Mouse (Mus musculus): ENCODE measurements around the gene Spice1. TPM values are rescaled to one million over a fixed set of nuclear protein-coding genes. Genes with fewer than 3 reads are reported as not detected.

The Spice1 gene
- polyA plus RNA-seq, 1 experiment from 2014 or later, result 12.7 TPM

DNA sequence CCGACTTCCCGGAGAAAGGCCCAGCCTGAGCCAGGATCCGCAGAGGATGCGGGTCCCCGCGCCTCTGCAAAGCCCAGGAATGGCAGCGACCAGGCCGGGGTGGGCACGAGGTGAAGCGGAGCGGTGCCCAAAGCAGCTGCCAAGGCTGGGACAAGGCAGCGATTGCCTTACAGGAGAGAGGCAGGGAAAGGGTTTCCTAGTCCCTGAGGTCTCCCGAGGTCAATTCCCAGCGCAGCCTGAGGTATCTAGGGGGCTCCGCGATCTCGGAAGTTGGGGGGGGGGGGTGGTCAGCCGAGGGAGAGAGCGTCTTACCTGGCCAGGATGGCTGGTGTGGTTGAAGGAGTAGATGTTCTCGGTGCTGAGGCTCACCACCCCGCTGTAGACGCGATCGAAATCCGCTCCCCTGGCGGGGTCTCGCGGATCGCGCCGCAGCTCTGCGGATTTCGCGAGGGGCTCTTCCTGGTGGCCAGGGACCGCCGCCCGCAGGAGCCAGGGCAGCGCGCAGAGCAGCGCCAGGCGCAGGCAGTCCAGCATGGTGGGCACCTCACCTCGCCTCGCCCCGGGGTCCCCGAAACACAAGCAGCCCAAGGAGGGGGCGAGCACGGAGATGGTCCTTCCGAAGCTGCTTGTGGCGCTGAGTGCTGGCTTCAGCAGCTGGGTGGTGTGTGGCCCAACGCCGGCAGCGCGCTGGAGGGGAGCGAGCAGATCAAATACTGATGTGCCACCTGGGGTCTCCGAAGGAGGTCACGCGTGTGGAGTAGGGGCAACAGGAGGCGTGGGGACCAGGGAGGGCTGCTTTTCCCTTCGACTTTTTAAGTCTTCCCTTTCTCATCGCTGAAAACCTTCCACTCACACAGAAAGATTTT is 14.7 kb upstream of the Spice1 start:
- peak; percentile 83 for ATAC-seq (ENCODE audit: low read depth)
- no peak overlapping the region for H3K27ac ChIP-seq (replicated peaks)
- WGBS, result under 1% methylated on average over 60 of the region's 60 CpGs

DNA sequence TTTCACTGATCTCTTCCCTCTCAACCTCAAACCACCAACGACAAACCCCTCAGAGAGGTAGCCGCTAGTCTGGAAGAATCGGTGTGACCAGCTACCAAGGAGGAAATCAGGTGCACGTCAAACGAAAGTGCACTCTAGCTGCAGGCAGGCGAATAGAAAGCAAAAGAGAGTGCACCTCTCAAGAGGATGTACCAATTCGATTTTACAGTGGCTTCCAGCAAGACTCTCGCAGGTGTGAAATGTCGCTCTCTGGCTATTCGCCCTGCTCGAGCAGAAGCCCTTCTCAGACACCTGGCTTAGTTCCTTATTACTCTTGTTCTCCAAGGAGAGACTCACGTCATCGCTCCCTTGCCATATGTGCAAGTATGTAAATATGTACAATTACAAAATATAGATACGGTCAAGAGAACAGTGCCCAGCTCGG is 14.0 kb upstream of the Spice1 start, which contains the start of gene Sidt1:
Gene Sidt1 (minus strand): TSS at position 336 of the 424 bp plus-strand sequence.
- WGBS, result 4% methylated on average over 15 of the region's 15 CpGs
- no peak for ATAC-seq (ENCODE audit: low read depth)
- Histone ChIP-seq H3K4me2 (peak within 1 kb of the TSS; percentile 99), H3K4me1 (replicated peaks) (peaks cover 7% of the 10 kb centered on the region), H3K27me3 (peaks cover 27% of the 10 kb centered on the region), H3K9me3 (no peaks in the 10 kb centered on the region), H3K4me3 (peak within 1 kb of the TSS; percentile 69), H3K36me3 (no peaks in the 10 kb centered on the region), H3K27ac (replicated peaks) (no peak within 1 kb of the TSS), H3K9ac (peak within 1 kb of the TSS; percentile 83)

More for the DNA sequence above, 14.7 kb upstream of the Spice1 start:
- Histone ChIP-seq H3K27me3 (peaks cover 27% of the 10 kb centered on the region), H3K9ac (peak overlapping the region; percentile 83), H3K4me3 (peak overlapping the region; percentile 69), H3K9me3 (no peaks in the 10 kb centered on the region), H3K36me3 (no peaks in the 10 kb centered on the region), H3K4me1 (replicated peaks) (peaks cover 7% of the 10 kb centered on the region), H3K4me2 (peak overlapping the region; percentile 99)

DNA sequence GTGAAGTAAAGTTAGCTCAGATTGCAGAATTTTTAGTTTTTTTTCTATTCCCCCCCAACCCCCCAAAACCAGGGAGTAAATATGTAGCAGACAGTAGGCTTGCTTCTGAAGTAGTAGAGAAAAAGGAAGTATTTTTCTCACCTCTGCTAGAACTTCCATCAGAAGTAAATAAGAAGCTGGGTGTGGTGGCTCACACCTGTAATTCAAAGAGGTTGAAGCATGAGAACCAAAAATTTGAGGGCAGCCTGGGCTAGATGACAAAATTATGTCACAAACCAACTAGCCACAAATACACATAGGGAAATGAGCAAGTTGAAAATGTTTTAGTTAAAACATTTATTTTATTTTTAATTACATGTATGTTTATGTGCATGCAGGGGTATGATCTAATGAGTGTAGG is 9.4 kb upstream of the Spice1 start:
- no peak for ATAC-seq (ENCODE audit: low read depth)
- Histone ChIP-seq H3K9me3 (no peaks in the 10 kb centered on the region), H3K4me2 (no peak overlapping the region), H3K9ac (no peak overlapping the region), H3K4me1 (replicated peaks) (peaks cover 6% of the 10 kb centered on the region), H3K27me3 (peaks cover 18% of the 10 kb centered on the region), H3K4me3 (no peak overlapping the region), H3K36me3 (no peaks in the 10 kb centered on the region), H3K27ac (replicated peaks) (no peak overlapping the region)

DNA sequence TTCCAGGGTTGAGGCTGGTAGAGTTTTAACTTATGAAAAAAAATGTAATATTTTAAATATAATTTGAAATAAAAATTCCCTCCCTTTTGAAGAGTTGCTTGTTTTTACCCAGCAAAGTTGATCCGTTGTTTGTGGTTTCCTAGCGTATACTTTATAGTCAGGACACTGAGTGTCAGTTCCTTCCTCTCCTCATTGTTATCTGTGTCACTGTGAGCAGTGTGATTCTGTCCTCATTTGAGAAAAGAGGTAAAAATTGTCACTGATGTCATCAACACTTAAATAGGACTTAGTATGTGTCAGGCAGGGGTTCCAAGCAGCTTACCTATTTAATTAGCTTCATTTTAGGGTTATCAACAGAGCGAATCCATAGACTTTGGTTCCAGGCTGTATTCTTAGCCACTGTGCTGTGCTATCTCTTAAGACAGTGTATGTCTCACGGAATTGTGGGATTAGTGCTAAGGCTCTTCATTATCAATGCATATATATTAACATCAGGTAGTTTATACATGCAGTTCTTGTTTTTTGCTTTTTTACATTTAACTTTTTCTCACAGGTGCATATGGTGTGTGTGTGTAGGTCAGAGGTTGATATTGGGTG is 3.0 kb downstream of the Spice1 start:
- Histone ChIP-seq H3K9me3 (no peaks in the 10 kb centered on the region), H3K9ac (no peak overlapping the region), H3K4me1 (replicated peaks) (peaks cover 16% of the 10 kb centered on the region), H3K4me2 (no peak overlapping the region), H3K27me3 (no peaks in the 10 kb centered on the region), H3K4me3 (no peak overlapping the region), H3K36me3 (no peaks in the 10 kb centered on the region), H3K27ac (replicated peaks) (no peak overlapping the region)
- WGBS, result 88% methylated on average over 4 of the region's 4 CpGs
- no peak for ATAC-seq (ENCODE audit: low read depth)

DNA sequence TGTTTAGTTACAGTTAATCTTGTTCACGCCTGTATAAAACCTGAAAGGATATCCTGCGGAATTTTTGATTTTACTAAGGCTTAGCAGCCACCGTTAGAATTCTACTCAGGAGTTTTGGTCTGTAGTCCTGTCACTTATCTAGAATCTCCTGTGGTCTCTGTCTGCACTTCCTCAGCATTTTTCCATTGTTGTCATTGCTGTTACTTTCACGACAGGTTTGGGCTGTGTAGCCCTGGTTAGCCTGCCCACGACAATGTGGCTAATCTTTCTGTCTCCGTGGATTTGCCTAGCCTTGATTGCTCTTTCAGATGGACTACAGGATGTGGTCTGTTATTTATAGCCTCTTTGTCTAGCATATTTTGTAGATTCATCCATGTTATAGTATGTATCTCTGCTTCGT is 9.4 kb downstream of the Spice1 start:
- Histone ChIP-seq H3K4me1 (replicated peaks) (no peaks in the 10 kb centered on the region), H3K4me2 (no peak overlapping the region), H3K9me3 (no peaks in the 10 kb centered on the region), H3K9ac (no peak overlapping the region), H3K27me3 (no peaks in the 10 kb centered on the region), H3K36me3 (0 out of 2 replicates have a peak, but pooled peaks cover 6% of the 10 kb centered on the region), H3K27ac (replicated peaks) (no peak overlapping the region), H3K4me3 (no peak overlapping the region)
- 82% methylated on average over 7 of the region's 7 CpGs for WGBS
- ATAC-seq (ENCODE audit: low read depth), result no peak

DNA sequence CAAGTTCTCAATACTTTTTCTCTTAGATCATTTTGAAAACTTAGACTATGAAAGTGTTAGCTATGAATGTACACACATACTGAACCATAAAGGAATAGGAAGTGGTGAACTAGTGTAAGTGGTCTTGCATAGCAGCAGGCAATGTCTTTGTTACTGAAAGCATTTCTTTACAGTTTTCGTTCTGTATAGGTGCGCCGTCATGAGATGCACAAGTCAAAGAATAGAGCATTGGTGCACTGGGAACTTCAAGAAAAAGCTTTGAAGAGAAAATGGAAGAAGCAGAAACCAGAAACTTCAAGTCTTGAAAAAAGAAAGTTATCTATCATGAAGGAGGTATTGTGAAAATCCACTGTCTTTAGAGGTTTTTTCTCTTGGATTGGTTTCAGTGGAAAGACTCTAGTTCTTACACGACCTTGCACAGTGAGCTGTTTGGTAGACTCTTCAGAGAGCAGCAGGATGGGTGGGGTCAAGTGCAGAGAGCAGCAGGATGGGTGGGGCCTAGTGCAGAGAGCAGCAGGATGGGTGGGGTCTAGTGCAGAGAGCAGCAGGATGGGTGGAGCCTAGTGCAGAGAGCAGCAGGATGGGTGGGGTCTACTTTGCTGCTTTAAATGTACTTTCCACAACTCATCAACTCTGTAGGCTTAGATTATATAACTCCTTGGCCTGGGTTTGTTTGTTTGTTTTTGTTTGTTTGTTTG is 10.8 kb downstream of the Spice1 start:
- 79% methylated on average over 4 of the region's 4 CpGs for WGBS
- no peak overlapping the region for H3K4me3 ChIP-seq
- no peak overlapping the region for H3K4me2 ChIP-seq
- no peak overlapping the region for H3K9ac ChIP-seq
- no peaks in the 10 kb centered on the region for H3K9me3 ChIP-seq
- no peaks in the 10 kb centered on the region for H3K4me1 ChIP-seq (replicated peaks)
- H3K27me3 ChIP-seq, result no peaks in the 10 kb centered on the region
- no peak overlapping the region for H3K27ac ChIP-seq (replicated peaks)
- ATAC-seq (ENCODE audit: low read depth), result no peak
- H3K36me3 ChIP-seq, result 0 out of 2 replicates have a peak, but pooled peaks cover 16% of the 10 kb centered on the region

DNA sequence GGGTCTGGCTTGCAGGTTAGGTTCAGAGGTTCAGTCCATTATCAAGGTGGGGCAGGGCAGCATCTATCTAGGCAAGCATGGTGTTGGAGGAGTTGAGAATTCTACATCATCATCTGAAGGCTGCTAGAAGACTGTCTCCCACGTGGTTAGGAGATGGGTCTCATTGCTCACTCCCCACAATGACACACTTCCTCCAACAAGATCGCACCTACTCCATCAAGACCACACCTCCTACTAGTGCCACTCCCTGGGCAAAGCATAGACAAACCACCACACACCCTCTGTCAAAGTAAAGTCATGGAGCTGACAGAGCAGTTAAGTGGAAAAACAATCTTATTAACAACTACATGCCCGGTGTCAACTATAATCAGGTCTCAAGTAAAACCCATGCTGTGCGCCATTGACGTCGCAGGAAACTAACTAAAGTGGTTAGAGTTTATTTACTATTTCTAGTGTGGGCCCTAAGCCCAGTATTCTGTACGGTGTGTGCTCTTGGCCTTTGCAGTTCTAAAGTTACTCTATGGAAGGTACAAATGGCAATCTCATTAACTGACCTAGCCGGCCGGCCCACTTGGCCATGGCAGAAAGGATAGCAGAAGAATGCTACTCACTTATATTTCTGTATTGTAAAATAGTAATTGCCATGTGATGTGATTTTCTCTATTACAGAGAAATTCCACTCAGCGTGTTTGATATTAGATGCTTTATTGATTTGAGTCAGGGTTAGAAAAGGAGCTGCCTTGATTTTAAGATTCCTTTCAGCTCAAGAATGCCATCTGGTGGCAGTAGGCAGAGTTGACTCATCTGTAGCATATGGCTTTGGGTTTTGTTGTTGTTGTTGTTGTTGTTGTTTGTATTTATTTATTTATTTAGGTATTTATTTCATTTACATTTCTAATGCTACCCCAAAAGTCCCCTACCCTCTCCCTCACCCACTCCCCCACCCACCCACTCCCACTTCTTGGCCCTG is 15.3 kb downstream of the Spice1 start:
- no peaks in the 10 kb centered on the region for H3K27me3 ChIP-seq
- ATAC-seq (ENCODE audit: low read depth), result no peak
- no peaks in the 10 kb centered on the region for H3K4me1 ChIP-seq (replicated peaks)

DNA sequence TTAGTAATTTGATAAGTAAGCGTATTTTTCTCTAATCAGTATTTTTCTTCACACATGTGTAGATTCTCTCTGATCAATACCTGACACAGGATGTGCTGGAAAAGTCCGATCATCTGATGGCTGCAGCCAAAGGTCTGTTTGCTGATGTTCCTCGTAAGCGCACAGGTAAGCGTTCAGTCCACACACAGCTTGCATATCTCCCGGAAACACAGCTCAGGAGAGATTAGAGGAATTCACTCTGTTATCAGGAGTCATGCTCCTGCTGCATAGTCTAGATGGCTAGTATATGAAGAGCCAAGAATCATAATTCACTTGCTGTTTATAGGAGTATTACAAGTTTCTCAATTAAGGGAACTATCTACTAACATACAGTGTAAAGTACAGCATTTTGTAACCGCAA is 18.6 kb downstream of the Spice1 start:
- Histone ChIP-seq H3K9ac (no peak overlapping the region), H3K4me3 (no peak overlapping the region), H3K27ac (replicated peaks) (no peak overlapping the region), H3K36me3 (peaks cover 29% of the 10 kb centered on the region), H3K9me3 (no peaks in the 10 kb centered on the region), H3K4me2 (no peak overlapping the region), H3K4me1 (replicated peaks) (no peaks in the 10 kb centered on the region), H3K27me3 (no peaks in the 10 kb centered on the region)
- no peak for ATAC-seq (ENCODE audit: low read depth)
- 96% methylated on average over 7 of the region's 7 CpGs for WGBS

More for the DNA sequence above, 15.3 kb downstream of the Spice1 start:
- H3K9me3 ChIP-seq, result no peaks in the 10 kb centered on the region
- no peak overlapping the region for H3K27ac ChIP-seq (replicated peaks)
- H3K36me3 ChIP-seq, result peaks cover 29% of the 10 kb centered on the region; the same call in 1 of the 2 replicates
- H3K4me2 ChIP-seq, result no peak overlapping the region
- WGBS, result 89% methylated on average over 10 of the region's 10 CpGs
- no peak overlapping the region for H3K9ac ChIP-seq
- no peak overlapping the region for H3K4me3 ChIP-seq

DNA sequence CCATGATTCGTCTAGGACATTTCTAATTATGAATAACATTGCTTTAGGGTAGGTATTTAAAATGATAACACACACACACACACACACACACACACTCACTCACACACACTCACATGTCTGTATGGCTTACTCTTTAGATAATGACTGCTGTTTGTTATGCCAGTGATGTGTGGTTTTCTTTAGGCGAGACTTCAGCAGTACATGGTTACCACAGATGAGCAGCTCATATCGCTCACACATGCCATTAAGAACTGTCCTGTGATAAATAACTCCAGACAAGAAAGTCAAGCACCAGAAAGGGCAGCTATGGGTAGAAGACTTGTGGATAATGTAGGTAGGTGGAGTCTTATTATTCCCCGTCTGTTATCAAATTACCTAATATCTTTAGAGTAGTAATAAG is 28.5 kb downstream of the Spice1 start:
- ATAC-seq (ENCODE audit: low read depth), result no peak
- 92% methylated on average over 4 of the region's 4 CpGs for WGBS
- Histone ChIP-seq H3K27ac (replicated peaks) (no peak overlapping the region), H3K36me3 (peaks cover 33% of the 10 kb centered on the region), H3K27me3 (no peaks in the 10 kb centered on the region), H3K4me3 (no peak overlapping the region), H3K4me1 (replicated peaks) (no peaks in the 10 kb centered on the region), H3K4me2 (no peak overlapping the region), H3K9me3 (no peaks in the 10 kb centered on the region), H3K9ac (no peak overlapping the region)

DNA sequence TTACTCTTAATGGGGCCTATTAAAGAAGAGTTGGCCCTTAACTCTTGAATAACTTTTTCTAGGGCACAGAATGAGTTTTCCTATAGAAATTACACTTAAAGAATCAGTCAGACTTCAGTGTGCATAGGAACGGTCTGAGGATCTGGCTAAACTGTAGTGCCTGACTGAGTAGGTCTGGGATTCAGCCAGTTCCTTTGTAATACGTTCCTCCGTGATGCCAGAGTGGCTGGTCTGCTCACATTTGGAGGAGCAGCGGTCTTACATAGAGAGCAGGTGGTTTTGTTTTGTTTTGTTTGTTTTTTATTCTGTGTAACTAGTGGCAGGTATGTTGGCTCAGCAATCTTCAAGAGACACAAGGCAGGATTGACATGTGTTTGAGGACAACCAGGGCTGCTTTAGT is 33.1 kb downstream of the Spice1 start:
- Histone ChIP-seq H3K27ac (replicated peaks) (no peak overlapping the region), H3K36me3 (peaks cover 20% of the 10 kb centered on the region; the same call in 1 of the 2 replicates), H3K4me2 (no peak overlapping the region), H3K4me3 (no peak overlapping the region), H3K9me3 (no peaks in the 10 kb centered on the region), H3K4me1 (replicated peaks) (peaks cover 5% of the 10 kb centered on the region), H3K27me3 (no peaks in the 10 kb centered on the region), H3K9ac (no peak overlapping the region)
- WGBS, result 68% methylated on average over 4 of the region's 4 CpGs
- ATAC-seq (ENCODE audit: low read depth), result no peak

DNA sequence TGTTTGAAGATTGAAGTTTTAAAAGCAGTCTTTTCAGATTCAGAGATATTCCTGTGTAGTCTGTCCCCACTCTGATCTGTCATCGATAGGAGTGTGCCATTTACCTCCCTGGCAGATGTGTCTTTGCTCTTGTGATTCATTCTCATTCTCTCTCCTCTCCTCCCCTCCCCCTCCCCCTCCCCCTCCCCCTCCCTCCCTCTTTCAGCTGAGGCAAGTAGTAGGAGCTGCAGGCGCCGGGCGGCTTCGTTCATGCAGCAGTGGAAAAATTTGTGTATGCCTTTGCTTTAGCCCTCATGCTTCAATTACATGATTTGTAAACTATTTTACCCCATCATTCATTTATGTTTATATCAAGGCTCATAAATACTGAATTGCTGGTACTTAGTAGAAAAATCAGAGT is 34.7 kb downstream of the Spice1 start:
- H3K4me2 ChIP-seq, result no peak overlapping the region
- no peaks in the 10 kb centered on the region for H3K27me3 ChIP-seq
- H3K36me3 ChIP-seq, result peaks cover 20% of the 10 kb centered on the region; the same call in 1 of the 2 replicates
- ATAC-seq (ENCODE audit: low read depth), result peak; percentile 41; the same call in 1 of the 2 replicates
- H3K27ac ChIP-seq (replicated peaks), result no peak overlapping the region
- no peak overlapping the region for H3K9ac ChIP-seq
- 14% methylated on average over 5 of the region's 5 CpGs for WGBS
- H3K9me3 ChIP-seq, result no peaks in the 10 kb centered on the region
- peaks cover 5% of the 10 kb centered on the region for H3K4me1 ChIP-seq (replicated peaks)
- no peak overlapping the region for H3K4me3 ChIP-seq

Measured in neural tube, embryonic 13.5 days (tissue).